Mouse (Mus musculus) CH12F3 (cell line): ENCODE measurements around the gene Prrt1.

ENCODE experiments used
- in situ Hi-C: fragments of 300-500 bp; cut with MboI; formaldehyde crosslinking; loops from 2 replicates; pipeline ENCODE4 v1.14.3; 2020; ENCODE audit warnings: low sequenced_read_pairs

Gene Prrt1

GRCm38 (mm10) chr17:34662468-34662867 lies 33.1 kb downstream of the Prrt1 start:
- in situ Hi-C loops, result no loop called here

DNA sequence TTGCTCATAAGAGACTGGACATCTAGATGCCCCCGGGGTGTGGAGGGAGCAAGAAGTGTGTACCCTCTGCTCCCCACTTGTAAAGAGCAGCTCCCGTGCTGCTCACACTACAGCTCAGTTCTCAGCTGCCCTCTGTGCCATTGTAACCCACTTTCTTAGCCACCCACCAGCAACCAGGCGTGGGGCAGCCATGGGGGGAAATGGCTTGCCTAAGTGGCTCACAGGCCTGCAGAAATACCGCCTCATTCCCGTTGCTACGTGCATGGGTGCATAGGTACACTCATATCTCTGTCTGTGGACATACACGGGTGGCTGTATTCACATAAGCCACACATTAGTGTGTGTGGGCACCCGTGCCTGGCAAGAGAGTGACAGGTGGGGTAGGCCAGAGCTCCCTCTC lies 33.6 kb downstream of the Prrt1 start:
- in situ Hi-C loops, result no loop called here

DNA sequence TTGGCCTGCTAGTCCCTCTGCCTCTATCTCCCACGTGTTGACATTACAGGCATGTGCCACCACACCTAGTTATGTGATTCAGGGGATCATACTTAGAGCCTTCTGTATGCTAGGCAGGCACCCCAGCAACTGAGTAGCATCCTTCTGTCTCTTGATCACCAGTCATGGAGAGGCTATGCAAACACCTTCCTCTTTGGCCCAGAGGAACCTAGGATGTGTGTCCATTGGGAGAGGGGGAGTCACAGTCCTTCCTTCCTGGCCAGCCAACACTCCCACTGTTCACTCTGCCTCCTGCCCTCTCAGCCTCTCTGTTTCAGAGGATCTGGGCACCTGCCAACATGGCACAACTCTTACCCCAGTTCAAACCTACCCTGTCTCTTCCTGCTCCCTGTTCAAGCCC lies 34.2 kb downstream of the Prrt1 start:
- in situ Hi-C loops, result no loop called here

DNA sequence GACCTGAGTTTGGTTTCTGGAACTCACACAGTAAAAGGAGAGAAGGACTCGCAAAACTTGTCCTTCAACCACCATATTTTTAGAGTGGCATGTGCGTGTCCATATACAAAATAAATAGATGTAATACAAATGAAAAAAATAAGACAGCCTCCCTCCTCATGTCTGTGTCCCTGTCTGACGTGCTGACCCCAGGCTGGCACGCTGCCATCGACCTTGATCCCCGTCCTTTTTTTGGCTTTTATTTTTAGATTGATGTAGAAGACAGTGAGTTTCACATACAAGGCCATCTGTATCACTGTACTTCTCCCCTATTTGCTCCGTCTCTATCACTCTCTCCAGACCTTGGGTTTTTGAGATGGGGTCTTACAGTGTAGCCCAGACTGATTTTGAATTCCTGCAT lies 35.1 kb downstream of the Prrt1 start:
- in situ Hi-C loops, result no loop called here

DNA sequence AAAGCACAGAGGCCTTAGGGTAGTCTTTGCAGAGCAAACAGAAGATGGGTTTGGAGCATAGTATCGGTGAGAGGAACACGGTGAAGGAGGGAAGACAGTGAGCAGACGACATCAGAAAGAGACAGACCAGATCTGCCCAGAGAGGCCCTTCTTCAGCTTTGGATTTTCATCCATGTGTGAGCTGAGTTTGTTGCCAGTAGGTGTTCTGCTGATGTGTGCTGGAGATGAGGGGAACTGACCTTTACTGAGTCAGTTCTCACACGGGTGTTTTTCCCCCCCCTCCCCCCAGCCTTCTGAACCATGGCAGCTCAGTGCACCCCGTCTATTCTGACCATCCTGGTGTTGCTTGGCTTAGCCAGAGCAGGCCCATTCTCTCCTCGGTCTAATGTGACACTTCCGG lies 40.9 kb downstream of the Prrt1 start, which contains the start of gene Tnxb:
Tnxb (plus strand) TSS at position 301 of the 400 bp plus-strand sequence.
- in situ Hi-C loops, result no loop called here

DNA sequence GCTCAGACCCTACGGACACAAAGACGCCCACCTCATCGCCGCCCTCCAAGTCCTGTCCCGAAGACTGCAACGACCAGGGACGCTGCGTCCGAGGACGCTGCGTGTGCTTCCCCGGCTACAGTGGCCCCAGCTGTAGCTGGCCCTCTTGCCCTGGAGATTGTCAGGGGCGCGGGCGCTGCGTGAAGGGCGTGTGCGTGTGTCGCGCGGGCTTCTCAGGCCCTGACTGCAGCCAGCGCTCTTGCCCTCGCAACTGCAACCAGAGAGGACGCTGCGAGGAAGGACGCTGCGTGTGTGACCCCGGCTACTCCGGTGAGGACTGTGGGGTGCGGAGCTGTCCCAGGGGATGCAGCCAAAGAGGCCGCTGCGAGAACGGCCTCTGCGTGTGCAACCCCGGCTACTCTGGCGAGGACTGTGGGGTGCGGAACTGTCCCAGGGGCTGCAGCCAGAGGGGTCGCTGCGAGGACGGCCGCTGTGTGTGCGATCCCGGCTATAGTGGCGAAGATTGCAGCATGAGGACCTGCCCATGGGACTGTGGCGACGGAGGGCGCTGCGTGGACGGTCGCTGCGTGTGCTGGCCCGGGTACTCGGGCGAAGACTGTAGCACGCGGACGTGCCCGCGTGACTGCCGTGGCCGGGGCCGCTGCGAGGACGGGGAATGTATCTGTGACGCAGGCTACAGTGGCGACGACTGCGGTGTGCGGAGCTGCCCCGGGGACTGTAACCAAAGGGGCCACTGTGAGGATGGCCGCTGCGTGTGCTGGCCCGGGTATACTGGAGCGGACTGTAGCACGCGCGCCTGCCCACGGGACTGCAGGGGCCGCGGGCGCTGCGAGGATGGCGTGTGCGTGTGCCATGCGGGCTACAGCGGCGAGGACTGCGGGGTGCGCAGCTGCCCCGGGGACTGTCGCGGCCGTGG lies 42.1 kb downstream of the Prrt1 start:
- in situ Hi-C loops, result no loop called here

DNA sequence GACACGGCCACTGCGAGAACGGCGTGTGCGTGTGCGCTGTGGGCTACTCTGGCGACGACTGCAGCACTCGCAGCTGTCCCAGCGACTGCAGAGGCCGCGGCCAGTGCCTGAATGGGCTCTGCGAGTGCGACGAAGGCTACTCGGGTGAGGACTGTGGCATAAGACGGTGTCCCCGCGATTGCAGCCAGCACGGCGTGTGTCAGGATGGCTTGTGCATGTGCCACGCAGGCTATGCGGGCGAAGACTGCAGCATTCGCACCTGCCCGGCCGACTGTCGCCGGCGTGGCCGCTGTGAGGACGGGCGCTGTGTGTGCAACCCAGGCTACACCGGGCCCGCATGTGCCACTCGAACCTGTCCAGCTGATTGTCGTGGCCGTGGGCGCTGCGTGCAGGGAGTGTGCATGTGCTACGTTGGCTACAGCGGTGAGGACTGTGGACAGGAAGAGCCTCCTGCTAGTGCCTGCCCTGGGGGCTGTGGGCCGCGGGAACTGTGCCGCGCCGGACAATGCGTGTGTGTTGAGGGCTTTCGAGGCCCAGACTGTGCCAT lies 43.0 kb downstream of the Prrt1 start:
- in situ Hi-C loops, result no loop called here

- in situ Hi-C loops, result no loop called here
These were observed 43.8 kb downstream of the Prrt1 start for GRCm38 (mm10) chr17:34673139-34673538.

GRCm38 (mm10) chr17:34674524-34675204 lies 45.3 kb downstream of the Prrt1 start:
- in situ Hi-C loops, result no loop called here

DNA sequence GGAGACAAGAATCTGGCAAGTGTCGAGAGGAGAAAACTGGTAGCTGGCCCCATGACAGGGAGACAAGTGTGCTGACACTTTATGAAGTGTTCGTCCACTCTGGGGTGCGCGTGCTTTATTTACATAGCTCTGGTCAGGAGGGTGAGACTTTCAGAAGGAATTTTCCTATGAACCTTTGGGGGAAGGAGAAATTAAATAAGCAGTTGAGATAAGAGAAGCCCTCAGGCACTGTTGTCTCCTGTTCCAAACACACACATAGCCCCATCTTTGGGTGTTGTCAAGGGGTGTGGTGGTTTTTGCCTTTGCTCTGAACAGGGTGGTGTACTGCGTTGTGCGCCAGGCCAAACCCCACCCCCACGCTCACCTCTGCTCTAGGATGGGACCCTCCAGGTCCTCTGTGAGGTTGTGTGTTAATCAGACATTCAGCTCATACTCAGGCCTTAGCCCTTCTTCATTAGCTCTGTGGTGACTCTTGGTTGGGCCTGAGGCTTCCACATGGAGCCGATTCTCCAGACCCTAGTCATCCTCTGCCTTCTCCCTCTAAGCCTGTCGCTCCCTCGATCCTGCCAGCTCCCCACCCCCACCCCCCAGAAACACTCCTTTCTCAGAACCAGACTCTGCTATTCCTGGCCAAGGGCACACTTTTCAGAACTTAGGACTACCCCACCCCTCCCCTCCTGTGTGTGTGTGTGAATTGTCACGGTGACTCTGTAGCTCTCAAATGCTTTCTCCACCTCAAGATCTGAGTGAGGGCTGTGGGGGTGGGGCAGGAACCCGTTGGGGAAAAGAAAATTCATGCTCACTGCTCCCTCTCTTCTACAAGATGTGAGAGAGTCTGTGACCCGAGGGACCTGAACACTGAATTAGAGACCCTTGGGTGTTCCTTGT lies 46.1 kb downstream of the Prrt1 start:
- in situ Hi-C loops, result no loop called here

DNA sequence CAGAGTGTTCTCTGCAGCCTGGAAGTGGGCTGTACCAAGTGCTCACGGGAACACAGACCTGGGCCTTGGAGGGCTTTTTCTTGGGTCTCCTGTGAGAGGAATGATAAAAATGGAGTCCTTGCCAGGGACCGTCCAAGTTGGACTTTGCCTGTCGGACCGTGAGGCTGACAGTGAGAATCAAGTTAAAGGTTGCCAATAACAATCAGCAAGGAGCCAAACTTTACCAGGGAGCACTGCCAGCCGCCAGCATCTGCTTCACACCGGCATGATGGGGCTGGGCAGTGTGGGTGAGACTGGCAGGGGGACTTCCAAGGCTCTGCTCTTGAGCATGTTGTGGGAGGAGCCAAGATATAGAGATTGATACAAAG lies 46.7 kb downstream of the Prrt1 start:
- in situ Hi-C loops, result no loop called here

DNA sequence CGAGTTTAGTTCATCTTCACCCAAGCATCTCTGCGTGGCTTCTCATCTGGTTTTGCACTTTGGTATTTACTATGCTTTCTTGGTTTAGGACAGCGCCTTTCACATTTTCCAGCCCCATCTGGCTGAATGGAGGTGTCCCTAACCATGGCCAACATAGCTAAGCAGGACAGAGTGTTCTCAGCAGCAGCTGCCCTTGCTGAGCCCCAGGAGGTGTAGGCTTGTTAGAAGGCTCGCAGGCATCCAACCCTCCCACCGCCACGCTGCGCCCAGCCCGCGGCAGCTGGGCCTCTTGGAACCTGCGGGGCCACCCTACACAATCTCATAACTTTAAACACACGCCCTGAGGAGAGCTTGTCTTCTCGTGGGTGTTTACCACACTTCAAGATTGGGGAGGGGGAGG lies 47.3 kb downstream of the Prrt1 start:
- in situ Hi-C loops, result no loop called here

- in situ Hi-C loops, result no loop called here
These were observed 50.9 kb downstream of the Prrt1 start for GRCm38 (mm10) chr17:34680191-34680590.

DNA sequence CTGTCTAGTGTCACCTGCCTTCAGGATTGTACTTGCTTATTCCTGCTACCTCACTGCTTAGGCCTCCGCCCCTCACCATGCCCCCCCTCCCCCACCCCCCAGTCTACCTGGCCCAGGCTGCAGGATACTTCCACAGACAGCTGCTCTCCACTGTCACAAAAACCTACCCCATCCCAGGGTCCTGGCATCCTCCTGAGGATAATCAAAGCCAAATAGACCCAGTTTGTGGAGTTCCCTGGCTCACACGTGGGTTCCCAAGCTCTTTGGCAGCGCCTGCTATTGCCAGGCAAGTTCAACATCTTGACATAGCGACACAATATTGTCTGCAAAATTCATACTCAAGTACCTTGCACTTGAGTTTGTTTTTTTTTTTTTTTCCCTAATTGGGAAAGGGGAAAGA lies 51.3 kb downstream of the Prrt1 start:
- in situ Hi-C loops, result no loop called here

GRCm38 (mm10) chr17:34681132-34681571 lies 51.8 kb downstream of the Prrt1 start:
- in situ Hi-C loops, result no loop called here

- in situ Hi-C loops, result no loop called here
These were observed 52.7 kb downstream of the Prrt1 start for GRCm38 (mm10) chr17:34681881-34682536.
